Mouse (Mus musculus) frontal cortex, postnatal 10 days (tissue): Measurements from ENCODE around the gene Cars.
"Not testable (repeated sequence)": the region's sequence is repeated elsewhere in the genome, so short reads cannot be mapped to it uniquely, and the experiment has no call there.

Source experiments
- DNase-seq, 2 experiments: peaks; one replicate each; pipeline ENCODE4 v3.0.0; 2022; ENCODE audit warnings: low spot score in 2 of 2, mixed read lengths in 1 of 2

Cars gene

GRCm38 (mm10) chr7:143583956-143584355 is 15.9 kb downstream of the Cars start:
- DNase-seq: peak in 1 of 2 experiments; percentile 25

DNA sequence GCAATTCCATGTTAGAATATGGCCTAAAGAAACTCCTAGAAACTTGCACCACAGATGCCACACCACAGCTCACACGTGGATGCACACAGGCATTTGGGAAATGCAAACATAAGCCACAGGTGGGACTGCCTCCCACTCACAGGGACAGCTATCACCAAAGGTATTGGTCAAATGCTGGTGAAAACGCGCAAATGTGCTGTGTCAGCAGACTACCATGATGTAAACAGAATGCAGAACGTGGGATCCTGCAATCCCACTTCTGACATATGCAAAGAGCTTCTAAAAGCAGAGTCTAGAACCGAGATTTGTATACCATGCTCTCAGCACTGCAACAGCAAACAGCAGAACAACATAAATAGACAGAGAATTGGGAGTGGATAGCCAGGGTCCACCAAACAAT is 16.9 kb downstream of the Cars start:
- DNase-seq: no peak

DNA sequence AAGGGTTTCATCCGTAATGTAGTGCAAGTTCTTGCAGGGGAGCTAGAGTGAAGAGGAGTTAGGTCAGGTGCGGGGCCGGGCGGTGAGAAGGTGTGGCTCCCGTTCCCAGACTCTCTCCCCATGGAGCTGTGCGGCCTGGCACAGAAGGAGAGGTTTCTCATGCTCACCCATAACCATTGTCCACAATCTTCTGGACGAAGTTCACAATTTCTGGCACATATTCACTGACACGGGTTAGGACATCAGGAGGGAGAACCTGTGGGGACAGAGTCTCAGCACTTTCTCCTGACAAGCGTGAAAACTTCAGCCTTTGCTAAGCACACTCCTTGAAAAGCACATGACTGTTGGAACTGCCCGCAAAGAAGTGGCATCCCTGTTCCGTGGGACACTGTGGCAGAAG is 24.1 kb downstream of the Cars start:
- no peak for DNase-seq

DNA sequence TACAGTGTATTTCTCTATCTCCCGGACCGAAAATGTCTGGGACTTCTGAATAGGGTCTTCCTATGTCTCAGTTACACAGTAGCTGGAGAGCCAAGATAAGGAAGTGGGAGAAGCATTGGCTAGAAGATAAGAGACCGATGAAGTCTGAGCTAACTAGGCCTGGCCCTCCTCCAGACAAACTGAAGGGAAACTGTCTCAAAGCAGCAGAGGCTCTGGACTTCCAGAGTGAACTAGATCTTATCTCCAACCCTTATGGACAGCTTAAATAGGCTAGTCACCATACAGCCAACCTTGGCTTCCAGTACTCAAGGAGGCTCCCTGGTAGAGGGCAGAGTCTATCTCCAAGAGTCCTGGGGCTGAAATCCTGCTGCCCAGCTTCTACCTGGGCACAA is 34.2 kb downstream of the Cars start:
- no peak for DNase-seq

GRCm38 (mm10) chr7:143565015-143565647 is 34.8 kb downstream of the Cars start:
- no peak for DNase-seq

GRCm38 (mm10) chr7:143563787-143564186 is 36.1 kb downstream of the Cars start:
- no peak for DNase-seq

DNA sequence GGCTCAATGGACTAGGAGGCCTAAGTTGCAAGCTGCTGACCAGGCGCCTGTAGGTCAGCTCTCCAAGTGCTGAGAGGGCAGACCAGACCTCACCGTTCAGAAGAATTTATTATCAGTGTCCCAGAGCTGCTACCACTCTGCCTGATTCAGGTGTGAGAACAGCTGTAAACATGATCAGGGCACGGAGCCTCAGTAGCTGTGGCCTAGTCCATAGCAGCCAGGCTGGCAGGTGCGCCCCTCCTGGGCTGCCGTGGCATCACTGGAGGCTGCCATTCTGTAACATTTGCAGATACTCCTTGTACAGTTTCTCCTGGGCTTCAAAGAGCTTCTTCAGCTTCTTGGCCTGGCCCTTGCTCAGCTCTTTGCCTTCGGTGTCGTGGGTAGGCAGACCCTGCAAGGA is 42.3 kb downstream of the Cars start:
- DNase-seq: no peak

- DNase-seq: peak; percentile 18 to 24
Measured at GRCm38 (mm10) chr7:143556964-143557610, 42.8 kb downstream of the Cars start.

DNA sequence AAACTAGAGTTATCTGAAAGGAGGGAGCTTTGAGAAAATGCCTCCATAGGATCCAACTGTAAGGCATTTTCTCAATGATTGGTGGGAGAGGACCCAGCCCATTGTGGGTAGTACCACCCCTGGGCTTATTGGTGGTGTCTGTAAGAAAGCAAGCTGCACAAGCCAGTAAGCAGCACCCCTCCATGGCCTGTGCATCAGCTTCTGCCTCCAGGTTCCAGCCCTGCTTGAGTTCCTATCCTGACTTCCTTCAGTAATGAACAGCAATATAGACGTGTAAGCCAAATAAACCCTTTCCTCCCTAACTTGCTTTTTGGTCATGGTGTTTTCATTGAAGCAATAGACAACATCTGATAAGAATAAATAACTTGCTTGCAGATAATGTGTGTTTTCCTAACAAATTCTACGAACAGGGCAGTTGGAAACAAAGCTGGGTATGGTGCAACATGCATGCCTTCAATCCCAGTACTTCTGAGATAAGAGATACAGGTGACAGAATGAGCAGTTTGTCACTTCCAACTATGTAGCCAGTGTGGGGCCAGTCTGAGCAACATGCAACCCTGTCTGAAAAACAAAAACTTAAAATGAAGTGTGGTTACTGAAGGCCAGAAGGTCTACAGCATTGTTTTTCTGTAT is 50.2 kb downstream of the Cars start:
- DNase-seq: peak in 1 of 2 experiments; percentile 26

GRCm38 (mm10) chr7:143548976-143549457 is 50.9 kb downstream of the Cars start, which contains the start of gene Nap1l4:
Gene Nap1l4, minus strand, starts transcription at chr7:143549106.
- peak; percentile 98 to 100 for DNase-seq

- DNase-seq: no peak
Measured at GRCm38 (mm10) chr7:143548231-143548961, 51.5 kb downstream of the Cars start.

DNA sequence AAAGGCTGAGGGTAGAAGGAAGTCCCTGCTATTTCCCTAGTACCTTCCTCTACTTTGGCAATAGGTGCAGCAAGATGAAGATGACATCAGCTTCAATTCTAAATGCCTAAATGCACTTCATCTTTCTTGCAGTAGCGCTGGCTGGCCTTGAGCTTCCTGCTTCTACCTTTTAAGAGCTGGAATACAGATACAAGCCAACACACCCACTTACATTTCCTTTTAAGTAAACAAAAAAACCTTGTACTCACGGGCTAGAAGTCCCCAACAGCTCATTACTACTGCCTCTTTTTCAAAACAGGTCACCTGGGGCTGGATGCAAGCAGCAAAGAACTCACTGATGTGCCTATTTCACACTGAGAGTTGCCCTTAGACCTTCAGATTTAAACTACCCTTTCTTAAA is 53.3 kb downstream of the Cars start:
- no peak for DNase-seq

- DNase-seq: no peak
Measured at GRCm38 (mm10) chr7:143544368-143544767, 55.5 kb downstream of the Cars start.

- DNase-seq: no peak
Measured at GRCm38 (mm10) chr7:143538671-143539070, 61.2 kb downstream of the Cars start.

DNA sequence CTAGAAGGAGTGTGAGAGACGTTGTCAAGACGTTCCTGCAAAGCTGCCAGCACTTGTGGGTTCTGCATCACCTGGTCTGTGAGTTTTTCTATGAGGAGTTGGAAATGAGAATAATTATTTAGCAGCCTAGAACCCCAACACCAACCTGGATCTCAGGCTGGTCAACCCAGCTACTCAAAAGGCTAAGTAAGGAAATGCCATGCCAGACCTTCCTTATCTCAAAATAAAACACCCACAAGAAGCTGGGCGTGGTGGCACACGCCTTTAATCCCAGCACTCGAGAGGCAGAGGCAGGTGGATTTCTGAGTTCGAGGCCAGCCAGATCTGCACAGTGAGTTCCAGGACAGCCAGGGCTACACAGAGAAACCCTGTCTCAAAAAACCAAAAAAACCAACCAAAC is 61.7 kb downstream of the Cars start:
- DNase-seq: not testable (repeated sequence)

- DNase-seq: no peak
Measured at GRCm38 (mm10) chr7:143536251-143536650, 63.6 kb downstream of the Cars start.

- no peak for DNase-seq
Measured at GRCm38 (mm10) chr7:143533284-143533683, 66.6 kb downstream of the Cars start.

DNA sequence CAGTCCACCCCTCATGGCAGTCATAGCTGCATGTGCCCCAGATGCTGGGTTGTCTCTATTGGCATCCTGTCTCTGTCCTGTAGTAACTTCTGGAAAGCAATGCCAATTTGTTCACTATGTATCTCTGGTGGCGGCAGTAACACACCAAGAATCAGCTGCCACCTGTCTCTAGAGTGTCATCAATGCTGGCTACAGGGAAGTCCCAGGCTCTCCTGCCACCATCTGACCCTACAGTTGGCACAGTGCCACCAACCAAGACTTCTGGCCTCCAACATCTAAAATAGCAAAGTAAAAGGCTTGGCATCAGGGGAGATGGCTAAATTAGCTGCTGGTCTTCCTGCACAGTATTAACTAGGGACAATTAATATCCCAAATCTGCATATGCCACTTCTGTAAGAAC is 67.5 kb downstream of the Cars start:
- no peak for DNase-seq

- no peak for DNase-seq
Measured at GRCm38 (mm10) chr7:143519333-143519732, 80.6 kb downstream of the Cars start.

GRCm38 (mm10) chr7:143514416-143514768 is 85.5 kb downstream of the Cars start:
- no peak for DNase-seq

DNA sequence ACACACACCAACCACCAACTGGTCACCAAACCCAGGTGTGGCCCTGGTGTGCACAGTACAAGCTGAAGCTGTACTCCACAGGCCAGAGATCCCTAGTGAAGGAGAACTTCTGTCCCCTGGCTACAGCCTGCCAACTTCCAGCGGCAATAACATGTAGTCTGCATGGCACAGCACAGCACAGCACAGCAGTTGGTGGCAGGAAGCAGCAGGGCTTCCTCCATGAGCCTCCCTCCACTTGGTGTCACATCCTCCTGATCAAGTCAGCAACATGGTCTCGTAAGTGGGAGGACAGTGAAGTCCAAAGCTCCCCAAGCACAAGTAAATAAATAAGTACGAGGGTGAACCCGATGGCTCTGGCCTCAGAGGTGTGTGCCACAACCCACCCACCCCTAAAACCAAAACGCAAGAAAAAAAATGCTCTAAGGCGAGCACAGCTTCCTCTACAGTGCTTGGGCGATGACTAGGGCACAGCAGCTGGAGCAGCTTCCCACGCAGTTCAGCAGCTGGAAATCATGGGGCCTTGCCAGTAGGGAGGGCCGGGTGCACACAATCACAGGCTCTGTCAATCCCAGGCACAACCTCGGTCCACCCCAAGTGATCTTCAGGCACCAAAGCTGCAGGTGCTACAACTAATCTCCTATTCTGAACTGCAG is 86.0 kb downstream of the Cars start:
- no peak for DNase-seq

DNA sequence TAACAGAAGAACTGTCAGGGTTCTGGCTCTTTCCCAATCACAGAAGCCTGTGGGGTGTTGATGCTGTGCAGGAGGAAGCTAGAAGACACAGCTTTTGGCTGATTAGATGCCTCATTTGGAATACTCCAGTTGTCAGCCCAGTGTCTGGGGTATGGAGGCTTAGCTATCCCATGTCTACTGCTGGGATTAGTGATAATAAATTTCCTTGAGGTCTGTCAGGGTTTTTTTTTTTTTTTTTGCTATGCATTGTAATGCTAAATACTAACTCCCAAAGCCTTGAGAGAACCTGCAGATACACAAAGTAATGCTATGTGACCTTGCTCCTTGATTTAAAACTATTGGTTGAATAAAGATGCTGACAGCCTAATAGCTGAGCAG is 88.6 kb downstream of the Cars start:
- DNase-seq: no peak
